Mouse (Mus musculus): ENCODE data around the gene Abca13. TPM values are rescaled to one million over a fixed set of nuclear protein-coding genes. Genes with fewer than 3 reads are reported as not detected.

Gene Abca13
- polyA plus RNA-seq, 1 experiment from 2014 or later, result 0.03 TPM

- no peaks in the 10 kb centered on the region for H3K9me3 ChIP-seq
- WGBS, result 88% methylated on average over 2 of the region's 2 CpGs
- no peak overlapping the region for H3K4me2 ChIP-seq
- H3K9ac ChIP-seq, result no peak overlapping the region
- ATAC-seq (ENCODE audit: low FRiP score, low read depth), result no peak
- H3K27ac ChIP-seq (replicated peaks), result no peak overlapping the region
- no peak overlapping the region for H3K4me3 ChIP-seq
- H3K4me1 ChIP-seq (replicated peaks), result no peaks in the 10 kb centered on the region
- H3K27me3 ChIP-seq, result no peaks in the 10 kb centered on the region
- H3K36me3 ChIP-seq, result no peaks in the 10 kb centered on the region
Observed at GRCm38 (mm10) chr11:9622888-9623287, 431.1 kb downstream of the Abca13 start.

- H3K36me3 ChIP-seq, result no peaks in the 10 kb centered on the region
- ATAC-seq (ENCODE audit: low FRiP score, low read depth), result no peak
- no peaks in the 10 kb centered on the region for H3K4me1 ChIP-seq (replicated peaks)
- no peak overlapping the region for H3K27ac ChIP-seq (replicated peaks)
- no peak overlapping the region for H3K4me2 ChIP-seq
- no peaks in the 10 kb centered on the region for H3K27me3 ChIP-seq
- no peak overlapping the region for H3K4me3 ChIP-seq
- WGBS, result 93% methylated on average over 1 of the region's 1 CpGs
- H3K9ac ChIP-seq, result no peak overlapping the region
- H3K9me3 ChIP-seq, result no peaks in the 10 kb centered on the region
Observed at GRCm38 (mm10) chr11:9624753-9625152, 433.0 kb downstream of the Abca13 start.

- Histone ChIP-seq H3K4me1 (replicated peaks) (no peaks in the 10 kb centered on the region), H3K9me3 (no peaks in the 10 kb centered on the region), H3K4me3 (no peak overlapping the region), H3K36me3 (no peaks in the 10 kb centered on the region), H3K27me3 (no peaks in the 10 kb centered on the region), H3K4me2 (no peak overlapping the region), H3K9ac (no peak overlapping the region), H3K27ac (replicated peaks) (no peak overlapping the region)
- 98% methylated on average over 1 of the region's 1 CpGs for WGBS
- ATAC-seq (ENCODE audit: low FRiP score, low read depth), result no peak
Observed at GRCm38 (mm10) chr11:9625812-9626211, 434.1 kb downstream of the Abca13 start.

- no peak for ATAC-seq (ENCODE audit: low FRiP score, low read depth)
- Histone ChIP-seq H3K4me1 (replicated peaks) (no peaks in the 10 kb centered on the region), H3K27me3 (no peaks in the 10 kb centered on the region), H3K27ac (replicated peaks) (no peak overlapping the region), H3K9me3 (no peaks in the 10 kb centered on the region), H3K36me3 (no peaks in the 10 kb centered on the region), H3K4me3 (no peak overlapping the region), H3K4me2 (no peak overlapping the region), H3K9ac (no peak overlapping the region)
- 72% methylated on average over 3 of the region's 3 CpGs for WGBS
Observed at GRCm38 (mm10) chr11:9647272-9647671, 455.5 kb downstream of the Abca13 start.

- no peak for ATAC-seq (ENCODE audit: low FRiP score, low read depth)
- no peak overlapping the region for H3K9ac ChIP-seq
- no peak overlapping the region for H3K4me3 ChIP-seq
- H3K4me1 ChIP-seq (replicated peaks), result no peaks in the 10 kb centered on the region
- H3K9me3 ChIP-seq, result no peaks in the 10 kb centered on the region
- H3K4me2 ChIP-seq, result no peak overlapping the region
- no peaks in the 10 kb centered on the region for H3K36me3 ChIP-seq
- no peak overlapping the region for H3K27ac ChIP-seq (replicated peaks)
- WGBS, result 70% methylated on average over 3 of the region's 3 CpGs
- no peaks in the 10 kb centered on the region for H3K27me3 ChIP-seq
Observed at GRCm38 (mm10) chr11:9647991-9648390, 456.2 kb downstream of the Abca13 start.

GRCm38 (mm10) chr11:9666648-9667255 lies 475.0 kb downstream of the Abca13 start:
- no peaks in the 10 kb centered on the region for H3K4me1 ChIP-seq (replicated peaks)
- no peak for ATAC-seq (ENCODE audit: low FRiP score, low read depth)
- H3K9ac ChIP-seq, result no peak overlapping the region
- WGBS, result 86% methylated on average over 3 of the region's 3 CpGs
- H3K9me3 ChIP-seq, result no peaks in the 10 kb centered on the region
- H3K27ac ChIP-seq (replicated peaks), result no peak overlapping the region
- H3K4me2 ChIP-seq, result no peak overlapping the region
- no peak overlapping the region for H3K4me3 ChIP-seq
- H3K27me3 ChIP-seq, result no peaks in the 10 kb centered on the region
- no peaks in the 10 kb centered on the region for H3K36me3 ChIP-seq

GRCm38 (mm10) chr11:9669430-9669829 lies 477.7 kb downstream of the Abca13 start:
- no peak overlapping the region for H3K9ac ChIP-seq
- H3K27ac ChIP-seq (replicated peaks), result no peak overlapping the region
- no peaks in the 10 kb centered on the region for H3K9me3 ChIP-seq
- H3K4me3 ChIP-seq, result no peak overlapping the region
- H3K27me3 ChIP-seq, result no peaks in the 10 kb centered on the region
- ATAC-seq (ENCODE audit: low FRiP score, low read depth), result no peak
- no peaks in the 10 kb centered on the region for H3K36me3 ChIP-seq
- H3K4me2 ChIP-seq, result no peak overlapping the region
- 72% methylated on average over 1 of the region's 1 CpGs for WGBS
- no peaks in the 10 kb centered on the region for H3K4me1 ChIP-seq (replicated peaks)

GRCm38 (mm10) chr11:9684952-9685351 lies 493.2 kb downstream of the Abca13 start:
- Histone ChIP-seq H3K4me2 (no peak overlapping the region), H3K9me3 (no peaks in the 10 kb centered on the region), H3K36me3 (no peaks in the 10 kb centered on the region), H3K27ac (replicated peaks) (no peak overlapping the region), H3K4me1 (replicated peaks) (no peaks in the 10 kb centered on the region), H3K4me3 (no peak overlapping the region), H3K9ac (no peak overlapping the region), H3K27me3 (no peaks in the 10 kb centered on the region)
- WGBS, result 94% methylated on average over 2 of the region's 2 CpGs
- no peak for ATAC-seq (ENCODE audit: low FRiP score, low read depth)

GRCm38 (mm10) chr11:9705190-9705589 lies 513.4 kb downstream of the Abca13 start:
- H3K4me3 ChIP-seq, result no peak overlapping the region
- 49% methylated on average over 3 of the region's 3 CpGs for WGBS
- no peak overlapping the region for H3K9ac ChIP-seq
- H3K4me1 ChIP-seq (replicated peaks), result no peaks in the 10 kb centered on the region
- H3K36me3 ChIP-seq, result no peaks in the 10 kb centered on the region
- no peak overlapping the region for H3K27ac ChIP-seq (replicated peaks)
- no peaks in the 10 kb centered on the region for H3K27me3 ChIP-seq
- no peak overlapping the region for H3K4me2 ChIP-seq
- no peak for ATAC-seq (ENCODE audit: low FRiP score, low read depth)
- H3K9me3 ChIP-seq, result no peaks in the 10 kb centered on the region

GRCm38 (mm10) chr11:9727810-9728490 lies 536.2 kb downstream of the Abca13 start:
- no peak overlapping the region for H3K4me3 ChIP-seq
- no peak overlapping the region for H3K9ac ChIP-seq
- H3K27ac ChIP-seq (replicated peaks), result no peak overlapping the region
- H3K4me1 ChIP-seq (replicated peaks), result no peaks in the 10 kb centered on the region
- no peaks in the 10 kb centered on the region for H3K9me3 ChIP-seq
- ATAC-seq (ENCODE audit: low FRiP score, low read depth), result no peak
- no peaks in the 10 kb centered on the region for H3K27me3 ChIP-seq
- no peak overlapping the region for H3K4me2 ChIP-seq
- no peaks in the 10 kb centered on the region for H3K36me3 ChIP-seq
- WGBS, result 80% methylated on average over 2 of the region's 2 CpGs

- no peak overlapping the region for H3K9ac ChIP-seq
- no peaks in the 10 kb centered on the region for H3K36me3 ChIP-seq
- no peak for ATAC-seq (ENCODE audit: low FRiP score, low read depth)
- whole genome bisulfite sequencing, result 88% methylated on average over 1 of the region's 1 CpGs
- H3K4me3 ChIP-seq, result no peak overlapping the region
- H3K27me3 ChIP-seq, result no peaks in the 10 kb centered on the region
- no peak overlapping the region for H3K4me2 ChIP-seq
- H3K27ac ChIP-seq (replicated peaks), result no peak overlapping the region
- H3K4me1 ChIP-seq (replicated peaks), result no peaks in the 10 kb centered on the region
- no peaks in the 10 kb centered on the region for H3K9me3 ChIP-seq
Observed at GRCm38 (mm10) chr11:9731300-9731699, 539.6 kb downstream of the Abca13 start.

All from hindbrain, embryonic 15.5 days (tissue).